Mouse (Mus musculus) urinary bladder, postnatal 36 days (tissue): ENCODE measurements around the gene Kdm1a.

Experiments used
- DNase-seq, 2 experiments: peaks; one replicate each; pipeline ENCODE4 v3.0.0; 2022; ENCODE audit warnings: low spot score in 2 of 2, mixed read lengths in 1 of 2

The Kdm1a gene

GRCm38 (mm10) chr4:136602568-136602967 lies at the start of gene Kdm1a:
TSS of gene Kdm1a (minus strand) at chr4:136602723.
- peak; percentile 92 to 94 for DNase-seq

GRCm38 (mm10) chr4:136651882-136652527 lies 49.5 kb upstream of the Kdm1a start:
- no peak for DNase-seq

DNA sequence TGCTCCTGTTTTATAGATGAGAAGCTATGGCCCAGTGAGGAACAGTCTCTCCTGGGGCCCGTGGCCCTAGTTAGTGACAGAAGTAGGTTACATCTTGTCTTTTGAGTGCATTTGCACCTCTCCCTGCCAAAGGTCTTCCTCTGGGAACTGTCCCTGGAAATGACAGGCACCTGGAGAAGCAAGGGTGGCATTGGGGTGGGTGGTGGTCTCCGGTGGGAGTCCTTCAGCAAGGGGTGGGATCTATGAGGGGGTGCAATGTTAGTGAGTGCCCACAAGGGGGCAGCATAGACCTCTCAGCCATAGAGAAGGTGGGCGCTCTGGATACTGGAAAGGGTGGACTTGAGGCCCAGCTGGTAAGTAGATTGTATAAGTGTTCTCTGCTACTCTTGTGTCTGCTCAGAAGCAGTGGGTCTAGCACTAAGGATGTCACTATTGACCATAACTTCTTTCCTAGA lies 48.9 kb upstream of the Kdm1a start:
- DNase-seq = no peak

DNA sequence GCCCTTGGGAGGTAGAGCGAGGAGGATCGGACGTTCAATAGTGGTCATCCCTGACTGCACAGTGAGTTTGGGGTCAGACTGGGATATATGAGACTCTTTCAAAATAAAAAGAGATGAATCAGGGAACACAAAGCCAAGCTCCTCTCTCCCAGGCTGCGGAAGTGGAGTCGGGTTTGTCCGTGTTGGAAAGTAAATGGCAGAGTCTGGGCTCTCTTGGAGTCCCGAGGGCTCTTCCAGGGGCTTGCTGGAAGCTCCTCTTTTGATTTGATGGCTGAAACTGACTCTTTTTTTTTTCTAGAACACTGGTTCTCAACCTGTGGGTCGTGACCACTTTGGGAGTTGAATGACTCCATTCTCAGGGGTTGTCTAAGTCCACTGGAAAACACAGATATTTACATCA lies 47.7 kb upstream of the Kdm1a start:
- no peak for DNase-seq

- DNase-seq = no peak
Observed at GRCm38 (mm10) chr4:136649480-136650196, 47.1 kb upstream of the Kdm1a start.

GRCm38 (mm10) chr4:136648922-136649479 lies 46.5 kb upstream of the Kdm1a start:
- peak; percentile 73 to 78 for DNase-seq

DNA sequence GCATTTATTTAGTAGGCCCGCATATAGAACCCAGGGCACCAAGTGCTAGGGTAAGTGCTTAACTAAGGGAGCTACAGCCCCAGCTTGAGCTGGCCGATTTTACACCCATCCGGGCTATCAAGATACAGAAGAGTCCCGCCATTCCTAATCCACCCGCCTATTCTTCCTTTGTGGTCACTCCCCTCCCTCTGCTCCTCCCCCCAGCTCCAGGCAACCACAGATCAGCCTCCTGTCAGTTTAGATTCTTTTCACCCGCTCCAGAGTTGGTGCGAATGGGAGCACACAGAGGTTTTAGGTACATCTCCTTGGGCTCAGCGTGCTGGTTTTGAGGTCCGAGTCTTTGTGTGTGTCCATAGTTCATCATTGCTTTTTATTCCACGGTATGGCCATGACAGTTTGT lies 36.4 kb upstream of the Kdm1a start:
- DNase-seq = no peak

DNA sequence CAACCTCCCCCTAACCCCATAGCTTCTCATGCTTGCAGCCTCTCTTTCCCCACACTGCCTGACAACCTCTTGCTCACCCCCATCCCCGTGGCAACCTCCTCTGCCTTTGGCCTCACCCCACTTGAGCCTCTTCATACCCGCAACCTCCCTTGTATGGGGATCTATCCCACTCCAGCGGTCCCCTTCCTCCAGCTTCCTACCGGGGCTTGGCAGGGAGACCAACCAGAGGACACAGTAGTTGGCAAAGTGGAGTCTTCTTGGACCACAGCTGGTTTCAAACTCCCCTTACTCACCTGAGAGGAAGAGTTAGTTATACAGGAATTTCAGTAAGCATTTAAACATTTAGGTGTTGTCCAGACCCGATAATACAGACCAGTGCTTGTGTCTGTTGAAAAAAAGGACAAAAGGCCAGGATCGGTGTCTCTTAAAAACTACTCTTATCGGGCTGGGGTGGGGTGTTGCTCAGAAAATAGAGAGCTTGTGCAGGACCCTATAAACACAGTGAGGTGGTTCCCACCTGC lies 35.8 kb upstream of the Kdm1a start:
- no peak for DNase-seq

GRCm38 (mm10) chr4:136637563-136638229 lies 35.2 kb upstream of the Kdm1a start:
- DNase-seq = no peak

- no peak for DNase-seq
Observed at GRCm38 (mm10) chr4:136636983-136637562, 34.5 kb upstream of the Kdm1a start.

DNA sequence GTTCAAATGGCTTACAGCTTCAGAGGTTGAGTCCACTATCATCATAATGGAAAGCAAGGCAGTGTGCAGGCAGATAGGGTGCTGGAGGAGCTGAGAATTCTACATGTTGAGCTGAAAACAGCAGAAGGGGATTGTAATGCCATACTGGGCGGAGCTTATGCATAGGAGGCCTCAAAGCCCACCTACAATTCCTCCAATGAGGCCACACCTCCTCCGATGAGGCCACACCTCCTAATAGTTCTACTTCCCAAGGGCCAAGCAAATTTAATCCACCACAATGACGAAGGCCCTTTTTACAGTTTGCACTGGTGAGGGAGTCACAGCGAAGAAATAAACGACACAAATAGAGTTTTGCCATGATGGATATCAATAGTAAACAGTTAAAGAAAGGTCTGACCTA lies 34.0 kb upstream of the Kdm1a start:
- no peak for DNase-seq

DNA sequence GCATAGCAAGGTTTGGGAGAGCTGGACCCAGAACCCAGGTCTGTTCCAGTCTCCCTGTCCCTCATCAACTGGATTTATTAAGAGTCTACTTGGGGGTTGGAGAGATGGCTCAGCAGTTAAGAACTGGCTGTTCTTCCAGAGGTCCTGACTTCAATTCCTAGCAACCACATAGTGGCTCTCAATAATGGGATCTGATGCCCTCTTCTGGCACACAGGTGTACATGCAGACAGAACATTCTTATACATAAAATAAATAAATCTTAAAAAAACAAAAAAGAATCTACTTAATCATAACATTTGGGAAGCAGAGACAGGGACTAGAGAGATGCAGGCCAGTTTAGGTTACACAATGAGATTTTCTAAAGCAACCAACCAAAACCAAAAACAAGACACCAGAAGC lies 33.5 kb upstream of the Kdm1a start:
- no peak for DNase-seq

DNA sequence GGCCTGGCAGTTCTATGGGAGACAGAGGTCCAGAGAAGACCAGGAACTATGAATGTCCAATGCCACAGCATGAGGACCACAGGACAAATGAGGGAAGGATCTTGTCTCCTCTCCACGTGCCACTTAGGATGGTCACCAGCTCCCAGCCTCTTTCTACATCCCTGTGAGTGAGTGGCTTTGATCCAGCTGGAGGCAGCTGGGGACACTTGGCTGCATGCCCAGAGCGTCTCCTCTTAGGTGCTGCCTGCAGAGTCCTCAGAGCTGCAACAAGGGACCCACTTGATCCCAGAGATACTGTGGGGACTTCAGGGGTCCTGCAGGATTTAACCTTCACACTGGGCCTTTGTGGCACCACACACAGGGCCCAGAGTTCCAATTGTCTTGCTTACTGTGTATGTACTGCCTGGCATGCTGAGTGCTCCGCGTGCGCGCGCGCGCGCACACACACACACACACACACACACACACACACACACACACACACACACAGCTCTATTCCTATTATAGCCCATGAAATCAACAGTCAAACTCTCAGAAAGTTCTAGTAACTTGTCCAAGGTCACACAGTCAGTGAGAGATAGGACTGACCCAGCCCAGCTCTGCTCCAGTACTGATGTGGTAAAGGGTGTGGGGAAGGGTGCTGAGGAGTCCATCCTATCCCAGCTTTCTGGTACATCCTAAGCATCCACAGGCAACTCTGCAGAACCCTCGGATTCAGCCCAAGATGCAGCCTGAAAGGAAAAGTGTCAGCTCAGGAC lies 28.9 kb upstream of the Kdm1a start:
- no peak for DNase-seq

DNA sequence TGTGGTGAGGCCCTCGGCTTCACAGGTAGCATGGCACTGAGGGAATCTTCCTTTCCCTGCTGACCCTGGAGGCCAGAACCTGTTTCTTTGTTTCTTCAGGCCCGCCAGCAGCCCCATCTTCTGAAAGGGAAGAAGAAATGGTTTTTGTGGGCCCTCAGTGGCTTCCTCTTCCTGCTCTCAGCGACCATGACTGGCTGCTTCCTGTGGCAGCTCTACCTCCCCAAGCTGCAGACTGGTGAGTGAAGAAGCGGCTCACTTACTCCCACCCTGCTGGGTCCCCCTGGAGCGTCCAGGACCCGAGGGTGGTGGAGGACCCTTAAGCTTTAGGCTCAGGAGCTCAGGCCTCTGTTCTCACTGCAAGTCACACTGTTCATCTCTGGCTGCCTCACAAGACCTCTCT lies 24.1 kb upstream of the Kdm1a start:
- no peak for DNase-seq

GRCm38 (mm10) chr4:136622388-136622787 lies 19.9 kb upstream of the Kdm1a start, which contains the start of gene Lactbl1:
TSS of gene Lactbl1 (plus strand) at chr4:136622621.
- no peak for DNase-seq

GRCm38 (mm10) chr4:136621956-136622355 lies 19.4 kb upstream of the Kdm1a start:
- no peak for DNase-seq

DNA sequence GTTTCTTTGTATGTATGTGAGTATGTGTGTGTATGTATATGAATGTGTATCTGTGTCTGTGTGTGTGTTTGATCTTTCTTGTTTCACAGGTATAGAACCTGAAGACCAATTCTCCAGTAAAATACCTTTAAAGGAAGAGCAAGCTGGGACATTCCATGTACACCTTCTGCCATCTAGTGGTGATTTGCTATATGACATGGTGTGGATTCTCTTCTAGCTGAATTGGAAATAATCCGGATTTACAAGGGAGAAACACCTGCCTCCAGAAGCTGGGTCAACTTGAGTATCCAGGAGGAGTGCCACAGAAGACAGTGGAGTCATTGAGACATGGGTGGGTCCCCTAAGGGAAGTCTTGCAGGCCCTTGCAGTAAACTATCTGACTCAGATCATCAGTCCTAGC lies 18.8 kb upstream of the Kdm1a start:
- peak in 1 of 2 experiments; percentile 24 for DNase-seq

GRCm38 (mm10) chr4:136613657-136614056 lies 11.1 kb upstream of the Kdm1a start:
- no peak for DNase-seq

- DNase-seq = peak in 1 of 2 experiments; percentile 18
Observed at GRCm38 (mm10) chr4:136610387-136610856, 7.9 kb upstream of the Kdm1a start, which contains the start of gene Tex46. TSS of gene Tex46 (plus strand) at chr4:136610437.

DNA sequence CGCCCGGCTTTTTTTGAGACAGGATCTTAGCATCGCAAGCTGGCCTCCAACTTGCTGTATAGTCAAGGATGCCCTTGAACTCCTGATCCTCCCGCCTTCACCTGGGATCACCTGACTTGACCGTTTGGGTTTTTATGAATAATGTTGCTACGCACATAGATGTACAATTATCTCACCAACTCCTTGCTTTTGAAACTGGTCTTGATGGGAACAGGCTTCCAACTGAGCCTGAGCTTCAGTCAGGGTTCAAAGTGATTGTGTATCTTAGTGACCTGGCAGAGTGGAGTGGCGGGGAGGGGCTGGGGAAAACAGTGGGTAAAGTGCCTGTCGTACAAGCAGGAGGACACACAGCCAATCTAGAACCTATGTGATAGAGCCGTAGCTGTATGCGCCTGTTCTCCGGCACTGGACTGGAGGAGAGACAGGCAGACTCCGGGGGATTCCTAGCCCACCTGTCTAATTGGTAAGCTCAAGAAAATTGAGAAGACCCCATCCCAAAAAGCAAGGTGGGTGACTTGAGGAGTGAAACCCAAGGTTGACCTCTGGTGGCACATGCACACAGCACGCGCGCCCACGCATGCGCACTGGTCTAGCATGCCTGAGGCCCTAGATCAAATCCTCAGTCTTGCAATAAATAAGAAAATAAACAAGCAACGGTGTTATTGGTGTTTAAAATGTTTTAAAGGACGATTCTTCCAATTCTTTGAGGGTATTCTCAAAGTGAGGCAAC lies 3.4 kb upstream of the Kdm1a start:
- DNase-seq = no peak
